Mouse (Mus musculus): ENCODE measurements around the gene Ss18l2.

Gene Ss18l2

DNA sequence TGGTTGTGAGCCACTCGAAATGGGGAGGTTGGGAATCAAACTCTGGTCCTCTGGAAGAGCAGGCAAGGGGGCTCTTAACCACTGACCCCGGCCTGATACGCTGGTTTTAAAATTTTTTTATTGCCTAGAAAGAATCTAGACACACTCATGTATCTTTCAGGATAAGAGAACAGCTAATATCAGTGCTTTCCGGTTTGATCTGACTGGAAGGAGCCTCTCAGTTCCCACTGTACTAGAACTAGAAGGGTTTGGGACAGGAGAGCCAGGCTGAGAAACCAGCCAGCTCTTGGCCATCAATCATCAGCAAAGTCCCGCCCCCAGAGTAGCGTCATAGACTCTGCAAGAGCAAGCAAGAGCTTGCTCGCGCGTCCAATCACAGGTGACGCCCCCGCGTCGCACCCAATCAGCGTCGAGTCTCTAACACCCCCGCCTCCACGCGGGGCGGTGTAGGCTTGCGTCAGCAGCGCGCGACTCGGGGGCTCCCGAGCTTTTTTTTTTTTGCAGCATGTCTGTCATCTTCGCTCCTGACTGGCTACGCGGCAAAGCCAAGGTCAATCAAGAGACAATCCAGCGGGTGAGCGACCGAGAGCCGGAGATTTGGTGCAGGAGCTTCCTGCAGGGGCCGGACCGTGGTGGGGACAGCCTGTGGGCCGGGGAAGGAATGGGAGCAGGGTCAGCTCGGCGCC lies at the start of gene Ss18l2:
Gene Ss18l2, plus strand, starts transcription at position 432 of the 686 bp plus-strand sequence.
- in situ Hi-C loops (cut with MboI, MseI): loop anchor here (10.0 to 25.0 kb wide), 2 partner anchors 1123 to 1655 kb away; partner anchors contain the start of gene Lars2

DNA sequence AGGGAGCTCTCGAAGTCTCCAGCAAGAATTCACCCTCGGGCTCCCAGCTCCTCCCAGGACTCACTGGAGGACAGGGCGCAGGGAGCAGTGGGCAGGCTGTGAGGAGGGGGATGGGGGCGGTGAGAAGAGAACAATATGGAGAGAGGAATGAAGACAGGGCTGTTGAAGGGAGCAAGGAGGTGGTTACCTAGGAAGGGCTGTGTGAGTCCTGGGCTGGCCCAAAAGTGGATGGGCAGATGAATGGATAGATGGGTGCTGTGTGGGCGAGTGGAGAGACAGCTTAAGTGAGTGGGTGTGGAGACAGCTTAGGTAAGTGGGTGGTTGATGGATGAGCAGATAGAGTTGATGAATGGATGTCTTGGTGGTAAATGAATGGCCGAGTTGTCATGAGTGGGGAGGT lies 46.7 kb upstream of the Ss18l2 start:
- in situ Hi-C loops (cut with MboI, MseI): no loop called here

DNA sequence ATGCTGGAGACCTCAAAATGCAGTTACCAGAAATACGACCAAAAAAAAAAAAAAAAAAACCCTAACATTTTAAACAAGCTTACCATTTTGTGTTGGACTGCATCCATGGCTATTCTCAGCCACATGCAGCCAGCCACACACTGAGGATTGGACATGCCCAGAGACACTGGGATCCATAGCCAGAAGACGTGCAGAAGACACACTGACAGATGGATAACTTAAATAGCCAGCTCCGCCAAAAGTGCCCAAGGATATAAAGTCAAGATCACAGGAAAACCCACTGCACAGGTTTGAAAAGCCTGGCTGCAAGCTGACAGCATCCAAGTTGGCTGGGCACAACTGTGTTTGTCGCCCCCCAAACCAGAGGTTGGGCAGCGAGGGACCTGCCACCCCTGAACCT lies 46.0 kb upstream of the Ss18l2 start:
- in situ Hi-C loops (cut with MboI, MseI): no loop called here

DNA sequence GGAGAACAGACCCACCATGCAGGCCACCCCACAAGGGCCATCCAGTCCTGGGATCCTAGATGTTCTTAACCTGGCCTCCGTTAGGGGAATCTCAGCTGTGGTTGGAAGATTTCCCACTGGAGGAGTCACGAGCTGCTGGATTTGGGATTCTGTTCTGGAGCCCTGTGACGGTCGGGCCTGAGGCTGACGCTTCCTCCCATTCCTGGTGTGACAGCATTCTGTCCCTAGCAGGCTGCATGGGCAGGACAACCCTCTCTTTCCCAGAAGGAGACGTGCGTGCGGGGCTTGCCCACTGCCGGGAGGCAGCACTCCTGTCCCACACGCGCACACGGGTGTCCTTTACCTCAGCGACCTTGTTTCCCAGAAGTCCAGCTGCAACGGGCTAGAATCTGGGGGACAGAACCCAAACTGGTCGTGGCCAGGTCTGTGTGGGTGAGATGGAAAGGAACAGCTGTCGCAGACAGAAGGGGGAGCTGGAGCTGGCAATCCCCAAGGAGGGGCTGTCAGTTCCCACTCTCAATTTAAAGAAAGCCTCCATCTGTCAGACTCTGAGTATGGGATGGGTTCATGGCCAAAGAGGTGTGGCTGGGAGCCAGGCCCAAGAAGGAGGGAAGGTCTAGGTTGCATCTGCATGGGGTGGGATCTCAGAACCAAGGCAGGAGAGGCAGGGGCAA lies 43.0 kb upstream of the Ss18l2 start:
- in situ Hi-C loops (cut with MboI, MseI): no loop called here

DNA sequence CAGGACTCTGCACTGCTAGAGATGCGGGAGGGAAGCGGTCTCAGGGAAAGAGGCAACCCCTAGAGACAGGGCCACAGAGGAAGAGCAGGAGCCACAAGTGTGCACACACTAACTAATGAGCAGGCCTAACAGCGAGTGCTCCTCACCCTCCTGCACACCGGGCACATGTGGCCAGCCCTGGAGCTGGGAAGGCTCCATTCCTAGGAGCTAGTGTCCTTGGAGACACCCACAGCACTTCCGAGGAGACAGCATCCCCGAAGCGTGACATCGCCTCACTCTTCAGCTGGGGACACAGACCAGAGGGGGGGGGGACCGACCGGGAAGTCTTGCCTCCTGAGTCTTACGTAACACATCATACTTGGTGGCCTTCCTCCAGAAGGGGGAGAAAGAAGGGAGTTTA lies 42.3 kb upstream of the Ss18l2 start:
- in situ Hi-C loops (cut with MboI, MseI): no loop called here

DNA sequence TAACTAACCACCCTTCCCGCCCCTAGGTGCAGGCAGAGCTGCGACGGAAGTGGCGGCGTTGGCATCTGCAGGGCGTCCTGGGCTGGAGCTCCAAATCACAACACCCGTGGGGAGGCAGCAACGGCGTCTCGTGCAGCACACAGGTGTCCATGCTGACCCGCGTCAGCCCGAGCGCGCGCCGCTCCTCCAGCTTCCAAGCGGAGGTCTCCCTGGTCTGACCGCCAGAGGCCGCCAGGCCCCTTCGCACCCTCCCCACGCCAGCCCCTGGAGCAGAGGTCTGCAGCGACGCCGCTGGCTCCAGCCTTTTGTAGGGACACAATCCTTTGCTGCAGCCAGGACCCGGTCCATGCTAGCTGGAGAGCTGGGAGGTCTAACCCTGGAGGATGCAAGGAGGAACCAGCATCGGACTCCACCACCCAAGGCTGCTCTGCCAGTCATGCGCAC lies 40.8 kb upstream of the Ss18l2 start:
- in situ Hi-C loops (cut with MboI, MseI): no loop called here

DNA sequence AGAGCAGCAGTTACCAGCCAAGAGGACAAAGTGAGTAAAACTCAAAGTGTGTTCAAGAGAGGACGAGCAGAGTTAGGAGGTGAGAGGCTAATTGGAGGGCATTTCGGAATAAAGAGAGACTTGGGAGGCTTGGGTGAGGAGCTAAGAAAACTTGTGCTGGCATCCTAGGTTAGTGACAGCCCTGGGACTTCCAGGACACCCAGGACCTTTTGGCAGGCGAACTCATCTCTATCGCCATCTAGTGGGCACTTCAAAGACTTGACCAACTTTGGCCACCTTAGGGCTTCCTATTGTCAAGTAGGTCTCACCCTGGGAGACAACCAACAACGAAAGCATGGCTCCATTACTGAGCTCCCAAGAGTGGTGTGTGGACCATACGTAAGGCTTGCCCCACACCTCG lies 38.8 kb upstream of the Ss18l2 start:
- in situ Hi-C loops (cut with MboI, MseI): no loop called here

DNA sequence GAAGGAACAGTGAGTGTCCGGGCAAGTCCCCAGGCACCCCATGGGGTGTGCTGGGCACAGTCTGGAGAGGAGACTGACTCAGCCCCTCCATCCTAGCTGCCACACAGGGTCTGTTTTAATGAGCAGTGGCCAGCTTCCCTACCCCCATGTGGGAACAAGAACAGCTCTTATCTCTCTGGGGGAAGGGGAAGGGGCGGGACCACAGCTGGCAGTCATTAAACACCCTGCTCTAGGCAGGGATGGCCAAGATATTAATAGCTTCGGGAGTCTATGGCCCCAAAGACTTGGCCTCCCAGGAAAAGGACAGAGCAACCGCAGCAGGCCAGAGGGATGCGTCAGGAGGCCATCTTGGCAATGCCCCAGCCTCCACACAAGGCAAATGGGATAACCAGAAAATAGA lies 37.8 kb upstream of the Ss18l2 start:
- in situ Hi-C loops (cut with MboI, MseI): no loop called here

DNA sequence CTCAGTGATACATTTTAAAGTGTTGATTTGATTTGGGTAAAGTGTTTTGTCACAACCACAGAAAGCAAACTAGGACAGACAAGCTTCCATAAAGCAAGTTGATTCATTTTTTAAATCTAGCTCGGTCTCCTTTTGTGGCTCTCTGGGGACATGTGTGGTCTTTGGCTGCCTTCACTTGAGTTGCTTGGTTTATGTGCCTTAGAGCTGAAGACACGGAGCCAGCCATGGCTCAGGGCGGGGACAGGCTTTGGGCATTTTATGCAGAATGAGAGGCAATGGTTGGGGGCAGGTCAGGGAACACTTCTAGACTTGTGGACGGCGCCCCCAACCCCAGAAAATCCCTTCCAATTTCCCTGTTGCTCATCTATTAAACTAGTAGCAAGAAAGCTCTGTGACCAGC lies 36.4 kb upstream of the Ss18l2 start:
- in situ Hi-C loops (cut with MboI, MseI): no loop called here

DNA sequence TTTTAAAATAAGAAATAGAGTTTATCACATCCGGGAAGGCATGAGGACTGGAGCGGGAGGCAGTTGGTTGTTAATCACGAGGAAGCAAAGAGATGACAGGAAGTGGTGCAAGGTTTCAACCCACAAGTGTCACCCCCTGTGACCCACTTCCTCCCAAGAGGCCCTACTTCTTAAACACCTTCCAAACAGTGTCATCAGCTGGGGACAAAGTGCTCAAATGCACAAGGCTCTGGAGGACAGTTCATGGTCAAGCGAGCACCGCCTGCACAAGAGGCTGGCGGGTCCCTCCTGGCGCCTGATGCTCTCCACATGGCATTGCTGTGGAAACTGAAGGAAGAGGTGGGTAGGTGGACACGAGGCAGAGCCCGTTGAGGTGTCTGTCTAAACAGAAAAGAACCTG lies 35.1 kb upstream of the Ss18l2 start:
- in situ Hi-C loops (cut with MboI, MseI): no loop called here

DNA sequence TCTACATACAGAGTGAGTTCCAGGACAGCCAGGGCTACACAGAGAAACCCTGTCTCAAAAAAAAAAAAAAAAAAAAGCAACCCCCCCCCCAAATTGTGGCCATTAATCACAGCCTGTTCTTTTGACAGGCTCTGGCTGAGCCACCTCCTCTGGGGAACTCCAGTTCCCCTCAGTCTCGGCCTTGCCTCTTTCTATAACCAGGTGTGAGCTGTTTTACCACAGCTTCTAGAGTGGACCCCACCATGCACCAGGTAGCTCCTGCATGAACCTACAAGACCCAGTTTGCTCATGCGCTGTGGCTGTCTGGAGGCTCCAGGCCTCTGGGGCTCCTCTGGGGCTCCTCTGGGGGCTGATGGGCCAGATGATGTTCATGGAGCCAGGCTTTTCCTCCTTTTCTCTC lies 34.6 kb upstream of the Ss18l2 start:
- in situ Hi-C loops (cut with MboI, MseI): no loop called here

DNA sequence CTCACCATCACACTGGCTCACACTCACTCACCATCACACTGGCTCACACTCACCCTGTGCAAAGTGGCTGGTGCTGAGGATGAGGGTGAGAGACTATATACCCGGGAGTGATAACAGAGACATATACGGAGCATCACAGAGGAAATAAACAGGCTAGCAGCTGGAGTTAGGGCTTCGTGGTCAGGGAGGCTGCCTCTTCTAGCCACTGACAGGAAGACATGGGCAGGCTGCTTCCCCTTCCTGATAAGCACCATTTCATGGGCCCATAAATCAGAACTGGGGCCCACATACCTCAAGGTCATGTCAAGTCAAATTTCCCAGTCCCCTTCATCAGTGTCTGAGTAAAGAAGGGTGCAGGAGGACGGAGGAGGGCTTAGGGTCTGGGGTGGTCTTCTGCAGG lies 33.1 kb upstream of the Ss18l2 start:
- in situ Hi-C loops (cut with MboI, MseI): no loop called here

DNA sequence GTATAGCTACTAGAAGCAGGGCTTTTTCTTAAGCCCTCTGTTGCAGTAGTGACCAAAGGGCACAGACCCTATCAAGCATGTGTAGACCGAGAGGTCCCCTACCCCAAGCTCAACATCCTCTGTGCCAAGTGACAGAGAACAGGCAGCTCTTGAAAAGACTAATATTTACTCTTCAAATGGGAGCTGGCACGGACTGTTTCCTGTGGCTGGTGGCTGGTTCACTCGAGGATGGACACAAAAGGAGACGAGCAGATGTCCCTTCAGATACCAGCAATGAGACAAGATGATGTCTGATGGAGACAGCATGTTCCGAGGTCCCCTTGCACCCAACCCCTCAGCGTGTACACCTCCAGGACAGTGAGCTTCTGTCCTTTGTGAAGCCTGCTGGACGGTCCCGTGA lies 32.7 kb upstream of the Ss18l2 start:
- in situ Hi-C loops (cut with MboI, MseI): no loop called here

DNA sequence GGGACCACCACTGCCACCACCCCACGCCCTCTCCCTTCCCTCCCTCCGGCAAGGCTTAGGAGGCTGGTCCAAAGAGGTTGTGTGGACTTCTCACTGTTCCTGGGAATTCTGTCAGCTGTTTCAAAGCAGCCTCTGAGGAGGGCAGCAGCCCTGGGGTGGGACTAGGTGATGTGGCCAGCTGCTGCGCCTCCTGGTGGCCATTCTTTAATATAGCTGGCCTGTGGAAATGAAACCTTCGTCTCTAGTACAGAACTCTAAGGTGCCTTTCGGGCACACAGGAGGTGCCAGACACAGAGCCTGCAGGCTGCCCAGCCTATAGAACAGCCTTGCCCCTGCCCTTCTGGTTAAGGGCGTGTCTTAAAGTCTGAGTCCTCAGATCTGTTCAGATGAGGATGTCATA lies 30.6 kb upstream of the Ss18l2 start:
- in situ Hi-C loops (cut with MboI, MseI): no loop called here

DNA sequence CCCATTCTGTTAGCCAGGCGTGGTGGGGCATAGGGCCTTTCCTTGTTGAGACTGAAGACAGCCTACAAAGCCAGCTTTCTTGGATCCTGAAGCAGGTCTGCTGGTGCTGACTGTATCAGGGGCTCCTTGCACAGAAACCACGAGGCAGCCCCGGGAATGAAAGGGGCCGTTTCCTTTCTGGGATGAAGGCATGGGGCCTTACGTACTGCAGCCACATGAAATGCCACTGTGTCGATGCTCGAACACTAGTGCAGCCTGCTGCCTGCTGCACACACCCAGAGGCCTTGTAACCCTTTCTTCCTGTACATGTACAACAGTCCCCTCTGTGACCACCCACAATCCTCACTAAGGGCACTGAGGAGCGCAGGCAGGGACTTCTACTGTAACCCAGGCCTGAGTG lies 28.9 kb upstream of the Ss18l2 start:
- in situ Hi-C loops (cut with MboI, MseI): no loop called here

DNA sequence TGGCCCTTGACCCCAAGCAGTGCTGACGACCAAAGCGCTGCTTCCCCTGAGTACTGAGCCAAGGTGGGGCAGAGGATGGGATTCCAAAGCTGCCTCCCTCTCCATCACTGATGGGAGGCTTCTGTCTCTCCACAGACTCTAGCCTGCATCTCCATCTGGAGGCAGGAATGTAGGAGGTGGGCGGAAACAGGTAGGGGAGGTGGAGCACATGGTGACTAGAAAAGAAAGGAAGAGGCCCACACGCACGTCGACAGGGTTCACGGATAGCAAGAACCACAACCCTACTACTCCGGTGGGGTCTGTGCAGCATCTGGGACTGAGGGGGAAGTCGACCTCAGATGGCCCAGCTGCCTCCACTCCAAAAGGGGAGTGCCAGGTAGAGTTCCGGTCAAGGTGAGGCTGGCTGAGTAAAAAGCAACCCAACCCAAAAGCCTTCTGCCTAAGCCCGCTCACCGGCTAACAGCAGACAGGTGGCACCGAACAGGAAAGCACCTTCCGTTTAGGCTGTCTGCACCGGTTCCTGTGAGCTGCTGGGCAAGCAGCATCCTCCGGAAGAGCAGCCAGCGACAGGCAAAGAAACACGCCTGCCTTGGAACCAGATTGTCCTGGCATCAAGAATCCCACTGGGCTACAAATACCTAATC lies 28.0 kb upstream of the Ss18l2 start:
- in situ Hi-C loops (cut with MboI, MseI): no loop called here

DNA sequence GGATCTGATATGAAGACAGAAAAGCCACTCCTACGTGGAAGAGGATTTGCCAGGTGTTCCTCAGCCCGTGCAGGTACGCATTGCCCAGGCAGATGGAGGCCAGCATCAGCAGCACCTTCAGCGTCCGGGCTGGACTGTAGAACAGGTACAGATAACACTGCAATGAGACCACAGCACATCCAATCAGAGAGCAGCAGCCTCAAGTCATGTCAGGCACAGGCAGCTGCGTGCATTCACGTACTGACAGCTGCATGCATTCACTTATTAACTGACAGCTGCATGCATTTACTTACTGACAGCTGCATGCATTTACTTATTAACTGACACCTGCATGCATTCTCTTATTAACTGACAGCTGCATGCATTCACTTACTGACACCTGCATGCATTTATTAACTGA lies 25.4 kb upstream of the Ss18l2 start:
- in situ Hi-C loops (cut with MboI, MseI): no loop called here

DNA sequence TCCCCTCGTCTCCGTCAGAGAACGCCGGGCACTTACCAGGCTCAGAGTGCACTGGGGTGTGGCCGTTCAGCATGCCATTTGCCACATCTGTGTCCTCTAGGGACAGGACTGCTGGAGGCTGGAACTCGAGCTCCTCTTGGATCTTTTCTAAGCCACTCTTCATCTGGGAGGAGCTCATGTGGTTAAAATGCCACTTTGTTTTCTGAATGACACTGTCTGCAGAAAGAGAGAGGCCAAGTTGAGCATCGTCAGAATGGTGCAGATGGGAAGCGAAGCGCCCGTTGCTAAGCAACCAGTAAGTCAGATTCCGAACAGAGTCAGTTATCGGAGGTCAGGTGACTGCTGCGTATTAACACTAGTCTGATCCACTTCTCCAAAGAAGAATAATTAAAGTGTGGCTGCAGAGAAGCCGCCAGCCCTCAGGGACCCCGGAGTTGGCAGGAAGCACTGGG lies 19.9 kb upstream of the Ss18l2 start:
- in situ Hi-C loops (cut with MboI, MseI): no loop called here

DNA sequence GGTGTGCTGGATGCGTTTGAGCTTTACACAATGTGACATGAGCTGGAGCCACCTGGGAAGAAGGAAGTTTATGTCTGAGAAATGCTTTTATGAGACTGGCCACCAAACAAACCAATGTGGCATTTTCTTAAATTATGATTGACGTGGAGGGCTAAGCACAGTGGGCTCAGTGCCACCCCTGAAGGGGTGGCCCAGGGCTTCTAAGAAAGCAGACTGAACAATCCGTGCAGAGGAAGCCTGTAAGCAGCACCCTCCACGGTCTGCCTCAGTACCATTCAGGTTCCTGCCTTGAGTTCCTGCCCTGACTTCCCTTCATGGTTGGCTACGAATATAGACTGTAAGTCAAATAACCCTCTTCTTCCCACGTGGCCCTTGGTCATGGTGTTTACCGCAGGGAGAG lies 19.4 kb upstream of the Ss18l2 start:
- in situ Hi-C loops (cut with MboI, MseI): no loop called here

DNA sequence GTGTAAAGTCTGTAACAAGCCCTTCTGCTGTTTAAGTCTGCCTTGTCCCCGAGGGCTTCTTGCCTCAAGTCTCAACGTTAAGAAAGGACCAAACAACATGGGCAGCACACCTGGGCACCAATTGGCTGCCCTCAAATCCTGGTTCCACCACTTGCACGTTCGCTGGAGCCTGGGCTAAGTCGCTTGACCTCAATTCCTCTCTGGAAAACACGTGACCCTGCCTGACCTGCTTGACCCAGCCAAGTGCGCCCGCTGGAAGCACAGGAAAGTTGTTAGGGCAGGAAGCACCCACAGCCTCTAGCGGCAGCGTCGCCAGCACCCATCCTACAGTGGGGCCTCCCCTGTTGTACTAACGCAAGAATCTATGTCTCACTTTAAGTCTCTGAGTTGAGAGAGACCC lies 15.4 kb upstream of the Ss18l2 start:
- in situ Hi-C loops (cut with MboI, MseI): no loop called here

DNA sequence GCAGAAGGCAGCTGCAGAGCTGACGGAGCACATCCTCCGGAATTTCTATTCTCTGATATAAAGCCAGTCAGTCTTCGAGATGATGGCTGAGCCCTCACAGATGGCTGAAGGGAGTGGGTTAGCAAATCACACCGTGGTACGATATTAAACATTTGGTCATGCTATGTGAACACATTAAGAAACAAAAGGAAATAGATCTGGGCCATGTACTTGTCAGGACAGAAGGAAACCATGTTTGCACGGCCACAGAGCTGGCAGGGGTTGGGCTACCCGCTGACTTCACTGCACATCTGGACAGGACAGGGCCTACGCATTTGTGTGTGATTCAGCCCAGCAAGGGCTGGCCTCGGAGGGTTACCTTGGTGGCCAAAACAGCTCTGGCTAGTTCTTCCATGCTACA lies 13.5 kb upstream of the Ss18l2 start:
- in situ Hi-C loops (cut with MboI, MseI): no loop called here

DNA sequence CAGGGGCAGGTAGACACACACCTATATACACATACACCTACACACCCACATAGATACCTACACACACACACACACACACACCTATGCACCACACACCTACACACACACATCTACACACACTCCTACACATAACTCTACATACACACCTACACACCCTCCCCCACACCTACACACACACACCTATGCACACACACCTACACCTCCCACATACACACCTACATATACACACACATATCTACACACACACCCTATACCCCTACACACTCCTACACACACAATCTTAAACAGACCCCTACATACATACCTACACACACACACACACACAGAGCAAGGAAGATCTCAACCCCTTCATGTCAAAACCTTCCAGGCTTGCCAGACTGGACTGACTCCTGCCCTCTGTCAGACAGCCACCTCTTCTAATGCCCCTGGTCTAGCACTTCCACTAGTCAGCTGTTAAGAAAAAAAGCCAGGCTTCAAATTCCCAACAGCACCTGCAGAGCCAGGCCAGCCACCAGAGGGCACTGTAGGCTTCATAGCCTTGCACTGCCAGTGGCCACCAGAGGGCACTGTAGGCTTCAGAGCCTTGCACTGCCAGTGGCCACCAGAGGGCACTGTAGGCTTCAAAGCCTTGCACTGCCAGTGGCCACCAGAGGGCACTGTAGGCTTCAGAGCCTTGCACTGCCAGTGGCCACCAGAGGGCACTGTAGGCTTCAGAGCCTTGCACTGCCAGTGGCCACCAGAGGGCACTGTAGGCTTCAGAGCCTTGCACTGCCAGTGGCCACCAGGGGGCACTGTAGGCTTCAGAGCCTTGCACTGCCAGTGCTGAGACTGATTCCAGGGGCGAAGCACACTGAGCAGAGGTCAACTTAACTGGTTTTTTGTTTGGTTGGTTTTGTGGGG lies 12.7 kb upstream of the Ss18l2 start:
- in situ Hi-C loops (cut with MboI, MseI): no loop called here
